Mouse (Mus musculus): ENCODE measurements around the gene Ubald2. TPM values are rescaled to one million over a fixed set of nuclear protein-coding genes. Genes with fewer than 3 reads are reported as not detected.

The Ubald2 gene
- polyA plus RNA-seq (2014; fragmentation: Nextera tagmentation; extraction: Ambion mirVana) = 46.3 and 47.6 TPM in 2 replicates

GRCm38 (mm10) chr11:116433356-116434286 lies at the start of gene Ubald2:
Gene Ubald2, plus strand, starts transcription at chr11:116434094.
- WGBS = 3% methylated on average over 25 of the region's 66 CpGs

GRCm38 (mm10) chr11:116384171-116384570 lies 49.7 kb upstream of the Ubald2 start:
- ATAC-seq (ENCODE audit: low read depth) = no peak
- no peak for DNase-seq (ENCODE audit: low spot score)
- Histone ChIP-seq H3K4me3 (ENCODE audit: low read depth, low read length) (no peak overlapping the region), H3K27ac (replicated peaks; ENCODE audit: low read depth, low read length) (no peak overlapping the region; the same call in 1 of the 2 replicates), H3K4me2 (ENCODE audit: low read depth, low read length) (no peak overlapping the region), H3K27me3 (replicated peaks; ENCODE audit: control insufficient read depth, insufficient read depth, low read length) (no peaks in the 10 kb centered on the region), H3K4me1 (ENCODE audit: control insufficient read depth, insufficient read depth, low read length) (peaks cover 8% of the 10 kb centered on the region; the same call in 1 of the 2 replicates), H3K9me3 (ENCODE audit: control insufficient read depth, low read length) (no peaks in the 10 kb centered on the region), H3K36me3 (ENCODE audit: control insufficient read depth, insufficient read depth, low read length) (0 out of 2 replicates have a peak, but pooled peaks cover 7% of the 10 kb centered on the region), H3K9ac (ENCODE audit: low read depth, low read length) (no peak overlapping the region)
- WGBS = 66% methylated on average over 11 of the region's 11 CpGs

More at GRCm38 (mm10) chr11:116433356-116434286, at the start of gene Ubald2:
- Histone ChIP-seq H3K9ac (ENCODE audit: low read depth, low read length) (peak within 1 kb of the TSS; percentile 79), H3K27me3 (replicated peaks; ENCODE audit: control insufficient read depth, insufficient read depth, low read length) (no peaks in the 10 kb centered on the region), H3K36me3 (ENCODE audit: control insufficient read depth, insufficient read depth, low read length) (peaks cover 20% of the 10 kb centered on the region), H3K9me3 (ENCODE audit: control insufficient read depth, low read length) (no peaks in the 10 kb centered on the region), H3K4me2 (ENCODE audit: low read depth, low read length) (peak within 1 kb of the TSS; percentile 59), H3K27ac (replicated peaks; ENCODE audit: low read depth, low read length) (peak within 1 kb of the TSS; percentile 90), H3K4me3 (ENCODE audit: low read depth, low read length) (peak within 1 kb of the TSS; percentile 68), H3K4me1 (ENCODE audit: control insufficient read depth, insufficient read depth, low read length) (peaks cover 16% of the 10 kb centered on the region)
- peak; percentile 97 for ATAC-seq (ENCODE audit: low read depth)
- DNase-seq (ENCODE audit: low spot score) = peak; percentile 100

- H3K4me3 ChIP-seq (ENCODE audit: low read depth, low read length) = no peak overlapping the region
- no peak overlapping the region for H3K27ac ChIP-seq (replicated peaks; ENCODE audit: low read depth, low read length)
- no peak for DNase-seq (ENCODE audit: low spot score)
- no peak for ATAC-seq (ENCODE audit: low read depth)
- H3K9ac ChIP-seq (ENCODE audit: low read depth, low read length) = no peak overlapping the region
- H3K4me2 ChIP-seq (ENCODE audit: low read depth, low read length) = no peak overlapping the region
- no peaks in the 10 kb centered on the region for H3K27me3 ChIP-seq (replicated peaks; ENCODE audit: control insufficient read depth, insufficient read depth, low read length)
- peaks cover 8% of the 10 kb centered on the region; the same call in 1 of the 2 replicates for H3K4me1 ChIP-seq (ENCODE audit: control insufficient read depth, insufficient read depth, low read length)
- WGBS = 43% methylated on average over 5 of the region's 5 CpGs
- no peaks in the 10 kb centered on the region for H3K9me3 ChIP-seq (ENCODE audit: control insufficient read depth, low read length)
- H3K36me3 ChIP-seq (ENCODE audit: control insufficient read depth, insufficient read depth, low read length) = 0 out of 2 replicates have a peak, but pooled peaks cover 7% of the 10 kb centered on the region
Measured at GRCm38 (mm10) chr11:116385999-116386398, 47.9 kb upstream of the Ubald2 start.

- peak; percentile 78 for ATAC-seq (ENCODE audit: low read depth)
- peak; percentile 89 for DNase-seq (ENCODE audit: low spot score)
- H3K4me3 ChIP-seq (ENCODE audit: low read depth, low read length) = peak overlapping the region; percentile 17; the same call in 1 of the 2 replicates
Measured at GRCm38 (mm10) chr11:116387086-116388071, 46.5 kb upstream of the Ubald2 start.

GRCm38 (mm10) chr11:116388841-116389480 lies 44.9 kb upstream of the Ubald2 start:
- peak; percentile 54 for DNase-seq (ENCODE audit: low spot score)
- H3K27ac ChIP-seq (replicated peaks; ENCODE audit: low read depth, low read length) = peak overlapping the region; percentile 74
- peaks cover 8% of the 10 kb centered on the region; the same call in 1 of the 2 replicates for H3K4me1 ChIP-seq (ENCODE audit: control insufficient read depth, insufficient read depth, low read length)
- H3K27me3 ChIP-seq (replicated peaks; ENCODE audit: control insufficient read depth, insufficient read depth, low read length) = no peaks in the 10 kb centered on the region
- no peaks in the 10 kb centered on the region for H3K9me3 ChIP-seq (ENCODE audit: control insufficient read depth, low read length)
- no peak overlapping the region for H3K9ac ChIP-seq (ENCODE audit: low read depth, low read length)
- 65% methylated on average over 14 of the region's 14 CpGs for WGBS
- H3K4me2 ChIP-seq (ENCODE audit: low read depth, low read length) = peak overlapping the region; percentile 16; the same call in 1 of the 2 replicates
- ATAC-seq (ENCODE audit: low read depth) = peak; percentile 81; the same call in 1 of the 2 replicates
- no peak overlapping the region for H3K4me3 ChIP-seq (ENCODE audit: low read depth, low read length)
- H3K36me3 ChIP-seq (ENCODE audit: control insufficient read depth, insufficient read depth, low read length) = no peaks in the 10 kb centered on the region

More at GRCm38 (mm10) chr11:116387086-116388071, 46.5 kb upstream of the Ubald2 start:
- WGBS = 16% methylated on average over 13 of the region's 16 CpGs
- H3K4me1 ChIP-seq (ENCODE audit: control insufficient read depth, insufficient read depth, low read length) = peaks cover 8% of the 10 kb centered on the region; the same call in 1 of the 2 replicates
- peak overlapping the region; percentile 41 for H3K27ac ChIP-seq (replicated peaks; ENCODE audit: low read depth, low read length)
- H3K36me3 ChIP-seq (ENCODE audit: control insufficient read depth, insufficient read depth, low read length) = 0 out of 2 replicates have a peak, but pooled peaks cover under 1% of the 10 kb centered on the region
- peak overlapping the region; percentile 42 for H3K4me2 ChIP-seq (ENCODE audit: low read depth, low read length)
- H3K27me3 ChIP-seq (replicated peaks; ENCODE audit: control insufficient read depth, insufficient read depth, low read length) = no peaks in the 10 kb centered on the region
- no peaks in the 10 kb centered on the region for H3K9me3 ChIP-seq (ENCODE audit: control insufficient read depth, low read length)
- H3K9ac ChIP-seq (ENCODE audit: low read depth, low read length) = peak overlapping the region; percentile 30

- Histone ChIP-seq H3K27me3 (replicated peaks; ENCODE audit: control insufficient read depth, insufficient read depth, low read length) (no peaks in the 10 kb centered on the region), H3K9ac (ENCODE audit: low read depth, low read length) (no peak overlapping the region), H3K4me1 (ENCODE audit: control insufficient read depth, insufficient read depth, low read length) (no peaks in the 10 kb centered on the region), H3K4me3 (ENCODE audit: low read depth, low read length) (no peak overlapping the region), H3K36me3 (ENCODE audit: control insufficient read depth, insufficient read depth, low read length) (peaks cover 14% of the 10 kb centered on the region), H3K27ac (replicated peaks; ENCODE audit: low read depth, low read length) (no peak overlapping the region), H3K9me3 (ENCODE audit: control insufficient read depth, low read length) (no peaks in the 10 kb centered on the region), H3K4me2 (ENCODE audit: low read depth, low read length) (no peak overlapping the region)
- ATAC-seq (ENCODE audit: low read depth) (no peak), DNase-seq (ENCODE audit: low spot score) (no peak)
- 88% methylated on average over 4 of the region's 4 CpGs for WGBS
Measured at GRCm38 (mm10) chr11:116394769-116395168, 39.1 kb upstream of the Ubald2 start.

GRCm38 (mm10) chr11:116396276-116396933 lies 37.5 kb upstream of the Ubald2 start:
- Histone ChIP-seq H3K4me3 (ENCODE audit: low read depth, low read length) (no peak overlapping the region), H3K36me3 (ENCODE audit: control insufficient read depth, insufficient read depth, low read length) (peaks cover 14% of the 10 kb centered on the region), H3K27me3 (replicated peaks; ENCODE audit: control insufficient read depth, insufficient read depth, low read length) (no peaks in the 10 kb centered on the region), H3K4me2 (ENCODE audit: low read depth, low read length) (no peak overlapping the region), H3K4me1 (ENCODE audit: control insufficient read depth, insufficient read depth, low read length) (no peaks in the 10 kb centered on the region), H3K9ac (ENCODE audit: low read depth, low read length) (no peak overlapping the region), H3K9me3 (ENCODE audit: control insufficient read depth, low read length) (no peaks in the 10 kb centered on the region), H3K27ac (replicated peaks; ENCODE audit: low read depth, low read length) (no peak overlapping the region)
- DNase-seq (ENCODE audit: low spot score) (no peak), ATAC-seq (ENCODE audit: low read depth) (no peak)
- WGBS = 90% methylated on average over 11 of the region's 11 CpGs

Data from embryonic facial prominence, embryonic 14.5 days (tissue).